Mouse (Mus musculus) spleen, adult 2 months (tissue): ENCODE data around the gene Plekha5. TPM values are rescaled to one million over a fixed set of nuclear protein-coding genes. Genes with fewer than 3 reads are reported as not detected.

Experiments used
- DNase-seq, 2 experiments: peaks; one replicate each; pipeline versions ENCODE4 v3.0.0 to v3.0.0-alpha.2; 2012 to 2021; ENCODE audit warnings: low spot score in 2 of 2, low read depth in 1 of 2
- H3K27ac ChIP-seq: fragments of 200-500 bp; 2 replicates; pipeline ENCODE4 v1.5.1; 2012; ENCODE audit warnings: low read length, inconsistent platforms; ENCODE audit not compliant: insufficient read depth
- H3K27me3 ChIP-seq: fragments of 200-500 bp; 2 replicates; pipeline ENCODE4 v1.6.1; 2012; ENCODE audit warnings: mild to moderate bottlenecking, moderate library complexity, low read length, inconsistent platforms; ENCODE audit not compliant: control insufficient read depth, insufficient read depth
- H3K36me3 ChIP-seq: fragments of 200-500 bp; 2 replicates; pipeline ENCODE4 v1.6.1; 2012; ENCODE audit warnings: mild to moderate bottlenecking, low read length, inconsistent platforms; ENCODE audit not compliant: control insufficient read depth, insufficient read depth
- H3K4me1 ChIP-seq: fragments of 200-500 bp; 2 replicates; pipeline ENCODE4 v1.6.1; 2011; ENCODE audit warnings: inconsistent platforms; ENCODE audit not compliant: control insufficient read depth, insufficient read depth, insufficient read length
- H3K4me3 ChIP-seq: fragments of 200-500 bp; 2 replicates; pipeline ENCODE4 v1.5.1; 2011; ENCODE audit warnings: mild to moderate bottlenecking, inconsistent platforms; ENCODE audit not compliant: insufficient read depth, insufficient read length; ENCODE audit errors: extremely low read depth
- CTCF ChIP-seq: fragments of 200-500 bp; IDR thresholded peaks from 2 replicates; pipeline ENCODE4 v1.5.1; 2011; ENCODE audit warnings: mild to moderate bottlenecking, inconsistent platforms; ENCODE audit not compliant: insufficient read depth, insufficient read length, insufficient replicate concordance; ENCODE audit errors: extremely low read depth
- POLR2A ChIP-seq: fragments of 200-500 bp; IDR thresholded peaks from 2 replicates; pipeline ENCODE4 v1.6.1; 2011; ENCODE audit warnings: low read depth, low read length, inconsistent platforms
- WGBS: fragments of 180-500 bp; shearing (Covaris S2); methylation state at CpG from one replicate; pipeline ENCODE4 v1.1.7; 2018; 5-methylcytosine and 5-hydroxymethylcytosine counted together
- polyA plus RNA-seq: library from polyadenylated mRNA; depleted of rRNA; stranded (reverse); fragments of >200 nt; gene quantifications from 2 replicates; pipeline ENCODE4 v1.2.3, GENCODE M21; 2012

The Plekha5 gene
- polyA plus RNA-seq, 1 experiment: 8.1 TPM

DNA sequence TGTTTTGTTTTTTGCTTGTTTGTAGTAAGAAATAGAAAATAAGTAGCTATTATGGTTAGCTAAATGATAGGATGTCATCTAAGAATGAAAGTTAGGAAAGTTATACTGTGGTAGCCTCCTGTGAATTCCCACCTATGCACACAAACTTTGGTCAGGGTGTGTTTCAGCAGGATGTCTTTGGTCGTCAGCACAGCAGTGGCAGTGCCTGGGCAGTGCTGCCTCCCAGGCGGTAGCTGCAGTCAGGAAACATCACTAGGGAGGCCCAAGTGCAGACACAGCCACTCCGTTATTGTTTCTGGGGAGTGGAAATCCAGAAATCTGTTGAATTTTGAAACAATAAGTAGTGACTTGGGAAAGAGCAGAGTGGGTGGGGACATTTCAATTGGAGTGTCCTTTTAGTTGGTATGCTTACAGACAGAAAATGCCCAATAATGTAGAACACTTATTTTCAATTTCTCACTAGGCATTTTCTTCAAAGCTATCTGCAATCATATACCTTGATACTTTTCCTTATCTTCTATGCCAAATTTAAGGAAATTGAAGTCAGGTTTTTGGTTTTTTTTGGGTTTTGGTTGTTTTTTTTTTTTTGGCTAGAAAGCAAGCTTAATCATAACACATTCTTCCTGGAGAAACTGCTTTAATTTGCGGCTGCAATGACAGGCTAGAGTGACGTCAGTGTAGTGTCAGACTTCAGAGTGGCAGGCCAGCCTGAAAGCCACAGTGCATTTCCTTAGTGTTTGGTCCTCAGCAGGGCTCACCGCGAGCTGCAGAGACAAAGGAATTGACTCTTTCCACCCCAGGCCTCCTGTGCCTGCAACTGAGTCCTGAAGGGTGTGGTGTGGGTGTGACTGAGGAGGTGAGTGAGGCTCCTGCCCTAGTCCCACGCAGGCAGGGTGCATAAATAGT lies 90.6 kb downstream of the Plekha5 start:
- no peaks in the 10 kb centered on the region for H3K27me3 ChIP-seq
- 26% methylated on average over 8 of the region's 8 CpGs for WGBS
- H3K4me3 ChIP-seq: no peak overlapping the region
- DNase-seq: peak in 1 of 2 experiments; percentile 49
- H3K27ac ChIP-seq: peak overlapping the region; percentile 27; the same call in 1 of the 2 replicates
- H3K36me3 ChIP-seq: no peaks in the 10 kb centered on the region
- TF ChIP-seq CTCF: no peak
- TF ChIP-seq POLR2A: no peak
- peaks cover 2% of the 10 kb centered on the region; the same call in 1 of the 2 replicates for H3K4me1 ChIP-seq

DNA sequence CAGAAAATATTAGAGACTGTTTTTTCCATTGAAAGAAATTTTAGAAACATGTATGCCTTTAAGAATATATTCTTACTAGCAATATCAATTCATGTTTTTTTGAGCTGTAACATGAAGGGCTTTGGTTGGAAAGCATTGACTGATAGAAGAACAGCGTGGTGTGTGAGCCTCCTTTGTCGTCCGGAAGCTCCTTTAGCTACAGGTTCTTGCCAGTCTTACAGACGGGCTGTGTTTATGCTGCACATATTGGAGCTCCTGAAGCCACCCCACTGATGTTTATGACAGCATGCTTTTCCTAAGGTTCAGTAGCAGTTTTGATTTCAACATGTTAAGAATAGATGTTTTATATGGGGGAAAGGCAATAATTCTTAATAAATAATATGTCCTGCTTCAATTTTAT lies 91.7 kb downstream of the Plekha5 start:
- H3K27me3 ChIP-seq: no peaks in the 10 kb centered on the region
- WGBS: 88% methylated on average over 4 of the region's 4 CpGs
- peaks cover 2% of the 10 kb centered on the region; the same call in 1 of the 2 replicates for H3K4me1 ChIP-seq
- H3K36me3 ChIP-seq: no peaks in the 10 kb centered on the region
- no peak overlapping the region for H3K27ac ChIP-seq
- DNase-seq: no peak
- no peak overlapping the region for H3K4me3 ChIP-seq
- no peak for TF ChIP-seq CTCF
- TF ChIP-seq POLR2A: no peak

DNA sequence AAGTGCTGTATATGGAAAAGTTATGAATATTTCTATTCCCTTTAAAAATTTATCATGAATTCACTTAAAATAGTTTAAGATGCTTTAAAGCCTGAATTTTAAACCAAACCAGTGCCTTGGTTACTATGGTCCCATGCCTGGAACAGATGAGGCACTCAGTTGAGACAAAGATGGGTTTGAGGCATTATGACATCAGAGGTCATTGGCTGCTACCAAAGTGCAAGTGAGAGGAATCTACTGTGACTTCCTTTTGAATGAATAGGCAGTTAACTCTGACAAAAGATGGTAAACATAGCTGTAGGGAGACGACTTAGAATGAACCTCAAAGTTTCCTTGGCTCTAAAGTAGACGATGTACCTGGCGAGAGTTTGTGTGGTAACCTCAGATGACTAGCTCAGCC lies 92.3 kb downstream of the Plekha5 start:
- Histone ChIP-seq H3K36me3 (no peaks in the 10 kb centered on the region), H3K4me1 (peaks cover 2% of the 10 kb centered on the region; the same call in 1 of the 2 replicates), H3K27ac (no peak overlapping the region), H3K27me3 (no peaks in the 10 kb centered on the region), H3K4me3 (no peak overlapping the region)
- no peak for DNase-seq
- 68% methylated on average over 3 of the region's 3 CpGs for WGBS
- no peak for TF ChIP-seq CTCF
- TF ChIP-seq POLR2A: no peak

DNA sequence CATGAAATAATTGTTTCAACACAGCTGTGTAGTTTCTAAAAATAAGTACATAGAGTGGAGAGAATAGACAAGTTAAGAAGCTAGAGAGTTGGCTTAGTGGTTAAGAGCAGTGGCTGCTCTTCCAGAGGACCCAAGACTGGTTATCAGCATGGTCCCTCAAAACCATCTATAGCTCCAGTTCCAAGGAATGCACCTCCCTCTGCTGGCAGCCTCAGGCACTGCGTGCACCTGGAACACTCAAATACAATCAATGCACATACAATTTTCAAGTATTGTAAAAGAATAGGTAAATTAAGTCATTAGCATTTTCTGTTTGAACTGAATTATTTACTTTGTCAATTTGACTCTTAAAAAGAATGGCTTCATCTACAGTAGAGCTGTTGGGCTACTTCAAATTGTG lies 93.3 kb downstream of the Plekha5 start:
- peak; percentile 41; the same call in 1 of the 2 replicates for TF ChIP-seq CTCF
- no peak for TF ChIP-seq POLR2A
- WGBS: 90% methylated on average over 1 of the region's 1 CpGs

DNA sequence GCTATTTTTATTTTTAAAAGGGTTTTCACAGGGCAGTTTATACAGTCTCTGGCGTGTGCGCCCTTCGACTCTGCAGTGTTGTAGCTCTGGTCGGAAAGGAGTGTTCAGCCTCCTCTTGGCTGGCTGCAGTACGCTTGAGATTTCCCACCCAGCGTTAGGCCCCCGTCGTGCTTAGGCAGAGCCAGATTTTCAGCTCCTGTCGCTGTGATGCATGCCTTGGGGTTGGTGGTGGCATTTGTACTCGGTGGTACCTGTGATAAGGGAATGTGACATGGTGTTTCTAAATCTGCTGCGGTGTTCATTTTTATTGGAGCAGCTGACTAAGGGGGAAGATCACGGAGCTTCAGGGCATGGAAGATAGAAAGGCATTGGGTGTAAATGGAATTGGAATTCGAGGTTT lies 95.2 kb downstream of the Plekha5 start:
- Histone ChIP-seq H3K27me3 (no peaks in the 10 kb centered on the region), H3K36me3 (no peaks in the 10 kb centered on the region), H3K27ac (no peak overlapping the region), H3K4me1 (peaks cover 2% of the 10 kb centered on the region; the same call in 1 of the 2 replicates), H3K4me3 (no peak overlapping the region)
- 93% methylated on average over 13 of the region's 13 CpGs for WGBS
- TF ChIP-seq CTCF (no peak), POLR2A (no peak)
- no peak for DNase-seq

More for the DNA sequence above, 93.3 kb downstream of the Plekha5 start:
- Histone ChIP-seq H3K36me3 (no peaks in the 10 kb centered on the region), H3K27me3 (no peaks in the 10 kb centered on the region), H3K4me3 (no peak overlapping the region), H3K27ac (no peak overlapping the region), H3K4me1 (peaks cover 2% of the 10 kb centered on the region; the same call in 1 of the 2 replicates)
- peak in 1 of 2 experiments; percentile 29 for DNase-seq

DNA sequence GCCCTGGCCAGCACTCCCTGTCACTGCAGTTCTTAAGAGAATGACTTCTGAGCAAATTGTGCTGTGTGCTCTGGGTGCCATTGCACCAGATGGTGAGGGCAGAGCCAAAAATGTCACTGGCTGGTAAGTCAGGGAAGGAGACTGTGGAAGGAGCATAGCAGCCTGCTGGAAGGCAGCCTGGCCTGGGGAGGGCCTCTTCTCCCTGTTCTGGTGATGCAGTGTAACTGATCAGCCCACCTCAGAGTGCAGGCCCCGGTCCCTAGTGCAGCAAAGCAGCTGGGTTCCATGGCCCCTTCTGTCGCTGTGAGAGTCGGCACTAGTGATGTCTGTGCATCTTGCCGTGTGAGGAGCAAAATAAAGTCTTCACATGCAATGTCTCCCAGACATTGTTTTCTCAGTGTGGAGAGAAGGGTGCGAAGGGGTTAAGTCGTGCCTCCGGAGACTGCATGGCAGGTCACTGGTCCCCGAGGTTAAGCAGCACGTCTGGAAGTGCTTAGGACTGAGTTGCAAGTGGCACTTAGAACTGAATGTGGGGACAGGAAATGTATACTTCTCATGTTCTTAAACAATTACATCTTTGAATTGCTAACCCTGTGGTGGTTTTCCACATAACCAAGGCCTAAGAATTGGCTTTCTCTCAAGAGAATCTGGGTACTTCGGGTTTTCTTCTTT lies 95.8 kb downstream of the Plekha5 start:
- H3K27me3 ChIP-seq: no peaks in the 10 kb centered on the region
- H3K4me1 ChIP-seq: no peaks in the 10 kb centered on the region; the same call in 1 of the 2 replicates
- H3K4me3 ChIP-seq: no peak overlapping the region
- no peak overlapping the region for H3K27ac ChIP-seq
- no peaks in the 10 kb centered on the region for H3K36me3 ChIP-seq
- DNase-seq: no peak
- 79% methylated on average over 10 of the region's 10 CpGs for WGBS
- TF ChIP-seq POLR2A (no peak), CTCF (no peak)
